Mouse (Mus musculus) ES-Bruce4 (cell line): ENCODE measurements around the gene Dnajb3.

Source experiments
- CTCF ChIP-seq: IDR thresholded peaks from one replicate; pipeline ENCODE4 v1.8.1; 2011; ENCODE audit warnings: low read depth, low read length
- EP300 ChIP-seq: IDR thresholded peaks from 2 replicates; pipeline ENCODE4 v1.6.1; 2011; ENCODE audit warnings: low read depth, low read length; ENCODE audit not compliant: insufficient read depth

GRCm38 (mm10) chr1:88237311-88237710 is 31.7 kb upstream of the Dnajb3 start:
- TF ChIP-seq CTCF (no peak), EP300 (no peak)
